Mouse (Mus musculus): ENCODE results near the gene Rad51b. TPM values are rescaled to one million over a fixed set of nuclear protein-coding genes. Genes with fewer than 3 reads are reported as not detected.

Gene Rad51b
- total and polyA plus RNA-seq, 2 experiments from 2014 or later: 1.4 to 1.8 TPM

DNA sequence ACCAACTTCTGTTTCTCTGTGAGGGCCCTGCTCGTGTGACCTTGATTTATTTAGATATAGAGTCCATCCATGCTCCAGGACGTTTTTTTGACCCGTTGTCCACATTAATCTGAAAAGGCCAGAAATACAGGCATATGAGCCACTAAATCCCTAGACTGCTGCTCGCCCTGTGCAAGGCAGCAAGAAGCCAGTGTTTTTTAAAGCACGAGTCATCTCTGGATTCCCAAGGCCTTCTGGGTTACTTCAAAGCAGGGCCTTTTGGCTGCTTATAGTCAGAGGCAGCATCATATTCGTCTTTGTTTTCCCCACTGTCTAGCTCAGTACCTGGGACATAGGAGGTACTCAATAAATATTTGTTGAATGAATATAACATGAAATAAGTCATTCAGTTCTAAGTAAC is 492.4 kb downstream of the Rad51b start:
- no peak for ATAC-seq (ENCODE audit: insufficient read depth, low read depth)
- Histone ChIP-seq H3K9me3 (replicated peaks; ENCODE audit: control insufficient read depth, low read length) (no peaks in the 10 kb centered on the region), H3K27me3 (ENCODE audit: control insufficient read depth, insufficient read depth, low read length) (no peaks in the 10 kb centered on the region), H3K36me3 (replicated peaks; ENCODE audit: control insufficient read depth, insufficient read depth, low read length) (no peaks in the 10 kb centered on the region), H3K9ac (replicated peaks; ENCODE audit: low read depth, low read length) (no peak overlapping the region), H3K4me2 (ENCODE audit: low read depth, low read length) (no peak overlapping the region), H3K4me1 (ENCODE audit: control insufficient read depth, insufficient read depth) (peaks cover 13% of the 10 kb centered on the region), H3K27ac (ENCODE audit: low read depth) (no peak overlapping the region), H3K4me3 (ENCODE audit: low read depth, low read length) (no peak overlapping the region)
- WGBS: 80% methylated on average over 6 of the region's 6 CpGs
- TF ChIP-seq CTCF (IDR thresholded peaks at IDR 0.05; ENCODE audit: low read depth): no peak
- no peak for TF ChIP-seq EP300 (IDR thresholded peaks at IDR 0.05; ENCODE audit: low read depth)
- no peak for DNase-seq (ENCODE audit: low spot score)

DNA sequence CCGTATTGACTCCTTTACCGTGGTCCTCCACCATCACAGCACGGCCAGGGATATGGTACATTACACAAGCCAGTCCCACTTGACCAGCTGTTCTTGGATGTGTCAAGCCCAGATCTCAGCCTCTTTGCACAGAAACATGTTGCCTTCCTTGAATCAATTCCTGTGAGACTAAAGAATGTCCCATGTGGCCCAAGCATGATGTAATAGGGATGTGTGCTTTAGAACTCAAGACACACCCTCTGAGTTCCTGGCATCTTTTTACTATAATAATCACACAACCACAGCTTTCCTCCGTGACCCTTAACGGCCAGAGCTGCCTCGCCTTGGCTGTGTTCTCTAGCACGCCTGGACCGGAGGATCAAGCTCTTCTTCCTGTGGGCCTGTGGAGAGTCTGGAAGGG is 496.3 kb downstream of the Rad51b start:
- TF ChIP-seq EP300 (IDR thresholded peaks at IDR 0.05; ENCODE audit: low read depth) (peak; percentile 53; the same call in 1 of the 2 replicates), CTCF (IDR thresholded peaks at IDR 0.05; ENCODE audit: low read depth) (no peak)
- no peak overlapping the region for H3K4me2 ChIP-seq (ENCODE audit: low read depth, low read length)
- H3K36me3 ChIP-seq (replicated peaks; ENCODE audit: control insufficient read depth, insufficient read depth, low read length): no peaks in the 10 kb centered on the region
- H3K27me3 ChIP-seq (ENCODE audit: control insufficient read depth, insufficient read depth, low read length): no peaks in the 10 kb centered on the region
- WGBS: 55% methylated on average over 8 of the region's 8 CpGs
- no peak overlapping the region for H3K9ac ChIP-seq (replicated peaks; ENCODE audit: low read depth, low read length)
- H3K4me3 ChIP-seq (ENCODE audit: low read depth, low read length): no peak overlapping the region
- H3K4me1 ChIP-seq (ENCODE audit: control insufficient read depth, insufficient read depth): peaks cover 13% of the 10 kb centered on the region
- peak overlapping the region; percentile 55; the same call in 1 of the 2 replicates for H3K27ac ChIP-seq (ENCODE audit: low read depth)
- H3K9me3 ChIP-seq (replicated peaks; ENCODE audit: control insufficient read depth, low read length): no peaks in the 10 kb centered on the region
- ATAC-seq (ENCODE audit: insufficient read depth, low read depth): peak; percentile 67
- DNase-seq (ENCODE audit: low spot score): peak; percentile 60

DNA sequence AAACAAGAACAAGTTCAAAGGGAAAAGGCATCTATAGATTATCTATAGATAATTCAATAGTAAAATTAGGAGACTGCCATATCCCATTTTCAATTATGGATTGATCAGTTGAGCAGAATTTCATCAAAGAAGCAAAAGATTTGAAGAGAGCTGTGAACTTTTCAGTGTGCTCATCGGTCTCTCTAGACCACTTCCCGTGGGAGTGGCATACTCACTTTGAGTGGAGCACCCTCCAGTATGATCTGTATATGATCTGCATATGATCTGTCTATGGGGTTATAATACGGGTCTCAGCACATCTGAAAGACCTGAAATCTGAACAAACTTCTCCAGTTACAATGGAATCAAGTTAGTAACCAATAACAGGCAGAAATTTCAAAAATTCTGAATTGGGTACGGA is 497.7 kb downstream of the Rad51b start:
- H3K27ac ChIP-seq (ENCODE audit: low read depth): no peak overlapping the region
- no peaks in the 10 kb centered on the region for H3K36me3 ChIP-seq (replicated peaks; ENCODE audit: control insufficient read depth, insufficient read depth, low read length)
- no peak for DNase-seq (ENCODE audit: low spot score)
- H3K4me2 ChIP-seq (ENCODE audit: low read depth, low read length): no peak overlapping the region
- no peak overlapping the region for H3K4me3 ChIP-seq (ENCODE audit: low read depth, low read length)
- peaks cover 13% of the 10 kb centered on the region for H3K4me1 ChIP-seq (ENCODE audit: control insufficient read depth, insufficient read depth)
- TF ChIP-seq CTCF (IDR thresholded peaks at IDR 0.05; ENCODE audit: low read depth): no peak
- no peak for TF ChIP-seq EP300 (IDR thresholded peaks at IDR 0.05; ENCODE audit: low read depth)
- H3K27me3 ChIP-seq (ENCODE audit: control insufficient read depth, insufficient read depth, low read length): no peaks in the 10 kb centered on the region
- H3K9ac ChIP-seq (replicated peaks; ENCODE audit: low read depth, low read length): no peak overlapping the region
- no peaks in the 10 kb centered on the region for H3K9me3 ChIP-seq (replicated peaks; ENCODE audit: control insufficient read depth, low read length)
- no peak for ATAC-seq (ENCODE audit: insufficient read depth, low read depth)
- WGBS: 86% methylated on average over 4 of the region's 4 CpGs

DNA sequence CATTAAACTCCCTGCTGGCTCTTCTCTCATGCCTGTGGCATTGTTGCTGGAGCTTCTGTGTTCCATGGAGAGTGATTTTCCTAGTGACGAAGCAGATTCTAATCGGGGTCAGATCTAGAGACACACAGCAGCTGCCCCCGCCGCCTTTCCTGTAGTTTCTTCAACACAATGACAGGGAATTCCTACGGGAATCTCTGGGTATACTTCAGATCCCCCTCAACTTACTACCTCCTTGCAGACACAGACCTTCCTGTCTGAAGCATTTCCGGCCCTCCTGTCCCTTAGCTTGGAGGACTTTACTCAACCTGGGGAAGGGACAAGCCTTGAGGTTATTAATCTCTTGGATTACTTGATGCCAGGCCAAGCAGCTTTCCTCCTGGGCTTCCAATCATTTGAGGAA is 499.2 kb downstream of the Rad51b start:
- Histone ChIP-seq H3K27me3 (ENCODE audit: control insufficient read depth, insufficient read depth, low read length) (no peaks in the 10 kb centered on the region), H3K4me1 (ENCODE audit: control insufficient read depth, insufficient read depth) (peaks cover 13% of the 10 kb centered on the region), H3K4me3 (ENCODE audit: low read depth, low read length) (no peak overlapping the region), H3K27ac (ENCODE audit: low read depth) (peak overlapping the region; percentile 61; the same call in 1 of the 2 replicates), H3K4me2 (ENCODE audit: low read depth, low read length) (no peak overlapping the region), H3K36me3 (replicated peaks; ENCODE audit: control insufficient read depth, insufficient read depth, low read length) (no peaks in the 10 kb centered on the region), H3K9ac (replicated peaks; ENCODE audit: low read depth, low read length) (no peak overlapping the region), H3K9me3 (replicated peaks; ENCODE audit: control insufficient read depth, low read length) (no peaks in the 10 kb centered on the region)
- TF ChIP-seq CTCF (IDR thresholded peaks at IDR 0.05; ENCODE audit: low read depth) (no peak), EP300 (IDR thresholded peaks at IDR 0.05; ENCODE audit: low read depth) (peak; percentile 72)
- peak; percentile 41 for DNase-seq (ENCODE audit: low spot score)
- WGBS: 72% methylated on average over 6 of the region's 6 CpGs
- ATAC-seq (ENCODE audit: insufficient read depth, low read depth): peak; percentile 49

DNA sequence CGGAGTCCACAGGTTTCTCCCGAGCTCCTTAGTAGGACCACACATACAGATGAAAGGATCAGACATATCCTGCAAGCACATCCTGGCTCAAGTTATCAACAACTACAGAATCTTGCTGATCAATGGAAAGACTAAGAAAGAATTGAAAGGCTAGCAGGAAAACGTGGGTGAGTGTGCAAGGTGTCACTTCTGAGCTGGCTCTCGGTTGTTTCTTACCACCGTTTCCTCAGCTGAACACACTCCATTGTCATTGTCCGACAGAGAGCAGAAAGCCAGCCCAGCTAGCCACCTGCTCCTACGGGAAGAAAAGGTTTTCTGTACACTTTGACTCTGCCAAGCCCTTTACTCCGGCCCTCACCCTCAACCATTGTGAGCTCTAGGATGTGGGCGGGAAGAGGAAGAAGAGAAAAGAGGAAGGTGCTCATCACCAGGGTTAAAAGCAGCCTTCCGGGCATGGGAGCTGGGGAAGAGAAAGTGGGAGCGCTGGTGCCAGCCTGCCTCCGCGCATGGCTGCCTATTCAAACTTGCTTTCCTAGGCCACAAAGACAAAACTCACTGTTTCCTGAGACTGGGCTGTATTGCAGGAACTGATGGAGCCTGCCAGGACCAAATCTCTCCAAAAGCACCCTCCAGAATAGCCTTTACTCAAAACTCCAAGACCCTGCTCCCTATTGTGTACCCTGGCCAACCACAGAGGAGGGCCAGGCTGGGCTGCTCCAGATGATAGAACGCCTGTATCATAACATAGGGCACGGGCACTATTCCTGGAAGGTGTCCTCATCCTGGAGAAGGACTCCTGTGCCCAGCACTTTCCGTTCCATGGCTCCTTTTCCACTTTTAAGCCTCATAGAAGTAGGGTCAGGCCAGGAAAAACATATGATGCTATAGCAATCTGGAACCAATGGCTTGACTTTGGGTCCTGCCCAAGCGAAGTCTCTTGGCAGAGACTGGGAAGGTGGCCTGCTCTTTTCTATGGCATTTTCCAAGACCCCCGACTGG is 500.0 kb downstream of the Rad51b start:
- Histone ChIP-seq H3K27me3 (ENCODE audit: control insufficient read depth, insufficient read depth, low read length) (no peaks in the 10 kb centered on the region), H3K9ac (replicated peaks; ENCODE audit: low read depth, low read length) (no peak overlapping the region), H3K9me3 (replicated peaks; ENCODE audit: control insufficient read depth, low read length) (no peaks in the 10 kb centered on the region), H3K27ac (ENCODE audit: low read depth) (peak overlapping the region; percentile 61), H3K4me3 (ENCODE audit: low read depth, low read length) (no peak overlapping the region), H3K4me1 (ENCODE audit: control insufficient read depth, insufficient read depth) (peaks cover 10% of the 10 kb centered on the region), H3K36me3 (replicated peaks; ENCODE audit: control insufficient read depth, insufficient read depth, low read length) (no peaks in the 10 kb centered on the region), H3K4me2 (ENCODE audit: low read depth, low read length) (no peak overlapping the region)
- 74% methylated on average over 18 of the region's 18 CpGs for WGBS
- ATAC-seq (ENCODE audit: insufficient read depth, low read depth) (no peak; the same call in 1 of the 2 replicates), DNase-seq (ENCODE audit: low spot score) (no peak)
- TF ChIP-seq EP300 (IDR thresholded peaks at IDR 0.05; ENCODE audit: low read depth) (0 out of 2 replicates have a peak, but pooled peaks have one; percentile 38), CTCF (IDR thresholded peaks at IDR 0.05; ENCODE audit: low read depth) (no peak)
